Mouse (Mus musculus) ES-E14 (cell line): ENCODE measurements around the gene Suclg1. TPM values are rescaled to one million over a fixed set of nuclear protein-coding genes. Genes with fewer than 3 reads are reported as not detected.

Source experiments
- DNase-seq: peaks from one replicate; pipeline ENCODE4 v3.0.0-alpha.2; 2013; ENCODE audit warnings: low read depth, low spot score
- H3K27ac ChIP-seq: 2 replicates; pipeline ENCODE4 v1.5.1; 2012; ENCODE audit warnings: low read depth, mild to moderate bottlenecking, low read length, moderate library complexity, mixed read lengths; ENCODE audit not compliant: poor library complexity, insufficient read depth, severe bottlenecking
- H3K36me3 ChIP-seq: 2 replicates; pipeline ENCODE4 v1.6.1; 2012; ENCODE audit warnings: mild to moderate bottlenecking, low read length, moderate library complexity, mixed read lengths; ENCODE audit not compliant: control insufficient read depth, poor library complexity, insufficient read depth, severe bottlenecking
- H3K4me1 ChIP-seq, 2 experiments: fragments of 150-350 bp in 1 of 2; sonication (generic) in 1 of 2; 2 replicates each; pipeline ENCODE4 v1.6.1; 2012; ENCODE audit warnings: low read length in 2 of 2, mild to moderate bottlenecking in 1 of 2, mixed read lengths in 1 of 2; ENCODE audit not compliant: control insufficient read depth in 2 of 2, insufficient read depth in 2 of 2, poor library complexity in 1 of 2
- H3K4me3 ChIP-seq, 2 experiments: fragments of 150-350 bp in 1 of 2; sonication (generic) in 1 of 2; 2 replicates each; pipeline ENCODE4 v1.5.1; 2012; ENCODE audit warnings: low read length in 2 of 2, low read depth in 1 of 2, mild to moderate bottlenecking in 1 of 2, mixed read lengths in 1 of 2; ENCODE audit not compliant: insufficient read depth in 1 of 2, poor library complexity in 1 of 2, severe bottlenecking in 1 of 2
- H3K9ac ChIP-seq: 2 replicates; pipeline ENCODE4 v1.6.1; 2012; ENCODE audit warnings: low read depth, mild to moderate bottlenecking, low read length, mixed read lengths; ENCODE audit not compliant: poor library complexity, insufficient read depth, severe bottlenecking
- H3K9me3 ChIP-seq: fragments of 150-350 bp; sonication (generic); 2 replicates; pipeline ENCODE4 v1.6.1; 2012; ENCODE audit warnings: low read depth, mild to moderate bottlenecking, low read length; ENCODE audit not compliant: control insufficient read depth, insufficient read depth
- CHD2 ChIP-seq: IDR thresholded peaks from 2 replicates; pipeline ENCODE4 v1.6.1; 2014; ENCODE audit warnings: mild to moderate bottlenecking, low read depth, low read length, inconsistent platforms
- HCFC1 ChIP-seq: IDR thresholded peaks from 2 replicates; pipeline ENCODE4 v1.6.1; 2012; ENCODE audit warnings: low read length, inconsistent platforms, borderline replicate concordance; ENCODE audit not compliant: insufficient read depth
- MAFK ChIP-seq: IDR thresholded peaks from 2 replicates; pipeline ENCODE4 v1.6.1; 2014; ENCODE audit warnings: mild to moderate bottlenecking, low read depth, low read length, inconsistent platforms; ENCODE audit not compliant: insufficient read depth
- ZC3H11A ChIP-seq: IDR thresholded peaks from 2 replicates; pipeline ENCODE4 v1.6.1; 2012; ENCODE audit warnings: low read depth, mild to moderate bottlenecking, inconsistent platforms, low read length, borderline replicate concordance
- ZNF384 ChIP-seq: IDR thresholded peaks from 2 replicates; pipeline ENCODE4 v1.6.1; 2012; ENCODE audit warnings: low read depth, low read length, inconsistent platforms
- in situ Hi-C, 2 experiments: fragments of 600-800 bp; cut with MboI; formaldehyde crosslinking; loops; one replicate each; pipeline ENCODE4 v1.15.1; 2025; ENCODE audit warnings: low sequenced_read_pairs in 2 of 2, inconsistent platforms in 1 of 2; ENCODE audit not compliant: unreplicated experiment in 2 of 2
- total RNA-seq: library from RNA; depleted of rRNA; stranded (reverse); fragments of 300-350 nt; gene quantifications from 2 replicates; pipeline ENCODE4 v1.2.3, GENCODE M21; 2012; rRNA removed

The Suclg1 gene
- total RNA-seq: 61.5 and 99.7 TPM in 2 replicates

GRCm38 (mm10) chr6:73248237-73249048, at the start of gene Suclg1:
TSS of gene Suclg1 (plus strand) at chr6:73248382.
- Histone ChIP-seq H3K9ac (peak within 1 kb of the TSS; percentile 85), H3K9me3 (no peaks in the 10 kb centered on the region), H3K36me3 (no peaks in the 10 kb centered on the region), H3K4me3 (peak within 1 kb of the TSS; percentile 59 to 96), H3K4me1 (no peaks in the 10 kb centered on the region), H3K27ac (no peak within 1 kb of the TSS)
- in situ Hi-C loops: loop anchor here in 1 of 2 experiments (25.0 kb wide), 1 partner anchor 311 kb away; no protein-coding TSS in a partner anchor
- TF ChIP-seq MAFK (no peak), ZC3H11A (no peak), ZNF384 (no peak), CHD2 (no peak), HCFC1 (peak; percentile 98)
- peak; percentile 89 for DNase-seq

- in situ Hi-C loops: no loop called here
- H3K4me1 ChIP-seq: no peaks in the 10 kb centered on the region
- DNase-seq: no peak
- H3K36me3 ChIP-seq: no peaks in the 10 kb centered on the region
- H3K9me3 ChIP-seq: no peaks in the 10 kb centered on the region
- no peak overlapping the region for H3K27ac ChIP-seq
- H3K4me3 ChIP-seq: no peak overlapping the region
- H3K9ac ChIP-seq: no peak overlapping the region
- TF ChIP-seq ZC3H11A (no peak), CHD2 (no peak), HCFC1 (no peak), ZNF384 (no peak), MAFK (no peak)
Measured at GRCm38 (mm10) chr6:73203724-73204123, 44.5 kb upstream of the Suclg1 start.

GRCm38 (mm10) chr6:73204937-73205336, 43.2 kb upstream of the Suclg1 start:
- H3K27ac ChIP-seq: no peak overlapping the region
- TF ChIP-seq CHD2 (no peak), MAFK (no peak), HCFC1 (no peak), ZNF384 (no peak), ZC3H11A (no peak)
- H3K4me3 ChIP-seq: no peak overlapping the region
- H3K9ac ChIP-seq: no peak overlapping the region
- H3K4me1 ChIP-seq: peaks cover 0 to 2% of the 10 kb centered on the region in 2 experiments; a peak in 1 of 4 replicates
- no peaks in the 10 kb centered on the region for H3K36me3 ChIP-seq
- no peaks in the 10 kb centered on the region for H3K9me3 ChIP-seq
- in situ Hi-C loops: no loop called here
- DNase-seq: no peak

- Histone ChIP-seq H3K4me3 (no peak overlapping the region), H3K9ac (no peak overlapping the region), H3K9me3 (no peaks in the 10 kb centered on the region), H3K4me1 (peaks cover 0 to 2% of the 10 kb centered on the region in 2 experiments; a peak in 1 of 4 replicates), H3K36me3 (no peaks in the 10 kb centered on the region), H3K27ac (no peak overlapping the region)
- no peak for DNase-seq
- TF ChIP-seq HCFC1: no peak
- no peak for TF ChIP-seq ZC3H11A
- no peak for TF ChIP-seq MAFK
- TF ChIP-seq ZNF384: no peak
- in situ Hi-C loops: no loop called here
Measured at GRCm38 (mm10) chr6:73209598-73209997, 38.6 kb upstream of the Suclg1 start.
